Mouse (Mus musculus): Measurements from ENCODE around the gene Gm1527.
"Not testable (repeated sequence)": the region's sequence is repeated elsewhere in the genome, so short reads cannot be mapped to it uniquely, and the experiment has no call there.

Gene Gm1527

DNA sequence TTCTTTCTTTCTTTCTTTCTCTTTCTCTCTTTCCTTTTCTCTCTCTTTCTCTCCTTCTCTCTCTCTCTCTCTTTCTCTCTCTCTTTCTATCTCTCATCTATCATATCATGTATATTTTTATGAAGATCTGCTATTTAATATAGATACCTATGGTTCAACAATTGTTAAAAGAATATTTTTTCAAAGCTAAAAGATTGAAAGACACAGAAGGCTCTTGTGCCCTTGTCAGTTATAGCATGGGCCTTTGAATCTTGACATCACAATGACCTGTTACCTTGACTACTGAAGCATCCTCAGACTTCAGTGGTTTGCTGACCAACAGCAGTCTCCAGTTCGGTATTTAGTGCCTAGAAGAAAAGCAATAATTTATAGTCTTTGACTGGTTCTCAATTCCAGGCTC, at the start of gene Gm1527:
TSS of gene Gm1527 (plus strand) at position 301 of the 400 bp plus-strand sequence.
- no peak for DNase-seq (ENCODE audit: low spot score)

DNA sequence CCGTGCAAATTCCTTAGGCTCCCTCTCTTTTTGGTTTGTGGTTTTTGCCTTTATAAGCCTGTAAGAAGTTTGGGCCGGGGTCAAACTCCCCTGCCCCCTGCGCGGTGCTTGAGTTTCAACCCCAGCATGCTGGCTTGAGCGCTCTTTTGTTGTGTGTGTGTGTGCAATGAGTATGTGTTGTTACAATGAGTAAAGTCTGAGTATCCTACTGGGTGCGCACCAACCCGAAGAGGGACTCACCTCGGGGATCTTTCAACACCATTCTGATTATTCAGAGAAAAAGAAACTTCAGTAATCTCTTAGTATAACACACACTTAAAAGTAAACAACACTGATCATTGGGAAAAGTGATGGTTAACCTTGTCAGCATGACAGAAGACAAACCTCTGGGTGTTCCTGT, 49.2 kb upstream of the Gm1527 start:
- no peak for DNase-seq (ENCODE audit: low spot score)

DNA sequence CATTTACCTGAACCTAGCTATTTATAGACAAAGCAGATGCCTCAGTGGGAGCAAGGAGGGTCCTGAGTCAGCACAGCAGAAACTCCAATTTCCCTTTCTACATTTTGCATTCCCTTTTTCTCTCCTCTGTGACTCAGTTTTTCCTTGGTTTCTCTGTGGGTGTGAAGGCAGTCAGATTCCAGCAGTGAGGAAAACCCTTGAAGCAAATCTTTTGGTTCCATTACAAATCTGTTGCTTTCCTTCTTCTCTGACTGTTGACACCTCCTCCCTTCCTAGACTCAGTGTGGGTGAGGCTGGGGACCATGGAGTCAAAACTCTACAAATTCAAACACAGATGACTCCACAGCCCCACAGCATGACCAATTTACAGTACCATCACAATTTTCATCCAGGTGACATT, 45.3 kb upstream of the Gm1527 start:
- DNase-seq (ENCODE audit: low spot score): no peak

- DNase-seq (ENCODE audit: low spot score): not testable (repeated sequence)
These were observed 40.2 kb upstream of the Gm1527 start for GRCm38 (mm10) chr3:28852174-28852573.

- not testable (repeated sequence) for DNase-seq (ENCODE audit: low spot score)
These were observed 32.6 kb upstream of the Gm1527 start for GRCm38 (mm10) chr3:28859630-28860392.

DNA sequence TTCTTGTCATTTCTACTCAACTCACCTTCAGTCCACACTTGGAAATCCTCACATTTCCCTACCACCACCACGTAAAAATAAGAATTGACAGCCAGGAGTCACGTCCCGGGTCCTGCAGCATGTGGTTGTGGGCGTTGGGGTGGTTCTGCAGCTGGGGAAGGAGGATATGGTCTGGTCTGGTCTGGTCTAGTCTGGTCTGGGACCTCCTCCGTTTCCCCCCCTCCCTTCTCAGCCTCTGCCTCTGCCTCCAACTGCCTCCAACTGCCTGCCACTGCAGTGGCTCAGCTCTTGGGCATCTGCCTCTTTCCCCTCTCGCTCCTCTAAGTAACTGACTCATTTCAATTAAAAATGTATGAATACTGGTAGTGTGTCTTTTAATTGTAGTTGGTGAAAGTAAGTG, 4.5 kb downstream of the Gm1527 start:
- DNase-seq (ENCODE audit: low spot score): not testable (repeated sequence)

- no peak for DNase-seq (ENCODE audit: low spot score)
These were observed 73.5 kb downstream of the Gm1527 start for GRCm38 (mm10) chr3:28965931-28966330.

GRCm38 (mm10) chr3:28968851-28969250, 76.4 kb downstream of the Gm1527 start:
- DNase-seq (ENCODE audit: low spot score): peak; percentile 35
